Mouse (Mus musculus) testis, postnatal 14 days (tissue): ENCODE measurements around the gene Lpp.
A peak's percentile ranks its signal among the peaks of the same experiment; 100 is the strongest.

Source experiments
- DNase-seq: peaks from one replicate; pipeline ENCODE4 v3.0.0; 2021; ENCODE audit warnings: low spot score

The Lpp gene

GRCm38 (mm10) chr16:24399524-24399923, 6.2 kb downstream of the Lpp start:
- DNase-seq = no peak

GRCm38 (mm10) chr16:24400776-24401175, 7.5 kb downstream of the Lpp start:
- DNase-seq = no peak

- no peak for DNase-seq
Measured at GRCm38 (mm10) chr16:24402801-24403200, 9.5 kb downstream of the Lpp start.

GRCm38 (mm10) chr16:24403733-24404380, 10.6 kb downstream of the Lpp start:
- no peak for DNase-seq

GRCm38 (mm10) chr16:24406521-24406920, 13.2 kb downstream of the Lpp start:
- no peak for DNase-seq

- DNase-seq = no peak
Measured at GRCm38 (mm10) chr16:24411281-24411680, 18.0 kb downstream of the Lpp start.

- DNase-seq = no peak
Measured at GRCm38 (mm10) chr16:24412193-24412592, 18.9 kb downstream of the Lpp start.

GRCm38 (mm10) chr16:24413059-24413458, 19.8 kb downstream of the Lpp start:
- DNase-seq = no peak

GRCm38 (mm10) chr16:24418022-24418421, 24.7 kb downstream of the Lpp start:
- DNase-seq = no peak

GRCm38 (mm10) chr16:24420603-24421120, 27.4 kb downstream of the Lpp start:
- DNase-seq = no peak

- DNase-seq = no peak
Measured at GRCm38 (mm10) chr16:24421687-24422418, 28.5 kb downstream of the Lpp start.

GRCm38 (mm10) chr16:24423196-24423595, 29.9 kb downstream of the Lpp start:
- DNase-seq = no peak

GRCm38 (mm10) chr16:24423751-24424150, 30.4 kb downstream of the Lpp start:
- no peak for DNase-seq

- DNase-seq = no peak
Measured at GRCm38 (mm10) chr16:24424356-24424977, 31.2 kb downstream of the Lpp start.

GRCm38 (mm10) chr16:24425816-24426215, 32.5 kb downstream of the Lpp start:
- DNase-seq = no peak

GRCm38 (mm10) chr16:24427606-24428005, 34.3 kb downstream of the Lpp start:
- no peak for DNase-seq

- no peak for DNase-seq
Measured at GRCm38 (mm10) chr16:24428055-24428454, 34.7 kb downstream of the Lpp start.

GRCm38 (mm10) chr16:24428742-24429141, 35.4 kb downstream of the Lpp start:
- DNase-seq = no peak

- no peak for DNase-seq
Measured at GRCm38 (mm10) chr16:24429691-24430090, 36.4 kb downstream of the Lpp start.

- no peak for DNase-seq
Measured at GRCm38 (mm10) chr16:24431808-24432207, 38.5 kb downstream of the Lpp start.

GRCm38 (mm10) chr16:24433563-24433962, 40.3 kb downstream of the Lpp start:
- DNase-seq = no peak

GRCm38 (mm10) chr16:24434026-24434425, 40.7 kb downstream of the Lpp start:
- no peak for DNase-seq

- DNase-seq = peak; percentile 21
Measured at GRCm38 (mm10) chr16:24434531-24435114, 41.3 kb downstream of the Lpp start.
